Mouse (Mus musculus): ENCODE results near the gene Atl2. TPM values are rescaled to one million over a fixed set of nuclear protein-coding genes. Genes with fewer than 3 reads are reported as not detected.
A peak's percentile ranks its signal among the peaks of the same experiment; 100 is the strongest.

The Atl2 gene
- polyA plus RNA-seq, 1 experiment from 2014 or later, result 110 TPM

DNA sequence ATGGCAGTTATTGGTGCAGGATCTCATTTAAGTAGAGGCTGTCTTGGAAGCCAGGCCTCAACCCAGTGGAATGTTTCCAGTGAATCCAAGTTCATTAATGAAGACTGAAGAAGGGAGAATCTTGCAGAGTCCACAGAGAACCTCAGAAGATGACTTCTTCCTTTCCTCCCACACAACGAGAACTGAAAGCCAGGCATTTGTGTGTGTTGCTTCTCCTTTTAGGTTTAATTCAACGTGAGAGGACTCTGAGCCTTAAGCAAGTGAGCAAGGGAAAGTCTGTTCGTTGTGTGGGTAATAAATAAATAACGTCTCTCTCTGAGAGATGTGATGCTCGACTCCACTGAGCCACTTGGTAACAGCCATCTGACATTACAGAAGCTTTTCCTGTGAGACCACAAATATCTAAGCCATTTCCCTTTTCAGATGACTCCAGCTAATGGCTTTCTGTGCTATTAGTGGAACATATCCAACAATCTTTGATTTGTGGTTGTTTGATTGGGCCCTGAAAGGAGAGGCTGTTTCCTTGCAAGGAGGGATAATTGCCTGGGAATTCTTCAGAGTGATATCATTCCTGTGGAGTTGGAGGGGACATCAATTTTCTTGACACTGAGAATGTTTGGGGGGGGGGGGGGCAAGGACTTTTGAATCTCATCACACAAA is 60.1 kb downstream of the Atl2 start:
- no peaks in the 10 kb centered on the region for H3K27me3 ChIP-seq (replicated peaks; ENCODE audit: control insufficient read depth, insufficient read depth, low read length)
- TF ChIP-seq CTCF (IDR thresholded peaks at IDR 0.05; ENCODE audit: low read depth), result no peak
- 35% methylated on average over 5 of the region's 5 CpGs for WGBS
- H3K4me3 ChIP-seq (ENCODE audit: low read depth, low read length), result no peak overlapping the region
- no peaks in the 10 kb centered on the region for H3K9me3 ChIP-seq (ENCODE audit: control insufficient read depth)
- no peaks in the 10 kb centered on the region for H3K4me1 ChIP-seq (replicated peaks; ENCODE audit: control insufficient read depth, insufficient read depth, low read length)
- no peaks in the 10 kb centered on the region for H3K36me3 ChIP-seq (ENCODE audit: control insufficient read depth, insufficient read depth)
- H3K27ac ChIP-seq (ENCODE audit: low read depth, low read length), result no peak overlapping the region
- no peak for ATAC-seq
- H3K4me2 ChIP-seq (replicated peaks; ENCODE audit: low read depth), result no peak overlapping the region
- H3K9ac ChIP-seq (ENCODE audit: low read depth, low read length), result no peak overlapping the region

DNA sequence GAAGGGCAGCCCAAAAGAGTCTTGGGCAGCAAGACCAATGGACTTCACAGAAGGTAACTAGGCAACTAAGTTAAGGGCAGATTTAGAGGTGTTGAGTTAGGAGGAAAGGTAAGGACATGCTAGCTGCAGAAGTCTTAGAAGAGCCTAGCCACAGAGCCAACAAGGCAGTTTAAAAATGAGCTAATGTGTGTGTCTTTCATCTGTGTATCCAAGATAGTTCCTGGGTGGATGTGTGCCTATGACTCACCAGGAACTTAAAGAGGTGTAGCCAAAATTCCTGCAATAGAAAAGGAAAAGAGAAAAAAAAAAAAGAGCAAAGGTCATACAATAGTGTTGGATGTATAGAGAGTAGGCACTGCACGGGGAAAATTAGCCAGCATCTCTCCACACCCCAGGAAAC is 63.6 kb downstream of the Atl2 start:
- no peaks in the 10 kb centered on the region for H3K9me3 ChIP-seq (ENCODE audit: control insufficient read depth)
- WGBS, result 57% methylated on average over 1 of the region's 1 CpGs
- ATAC-seq, result no peak
- H3K27ac ChIP-seq (ENCODE audit: low read depth, low read length), result no peak overlapping the region
- H3K4me1 ChIP-seq (replicated peaks; ENCODE audit: control insufficient read depth, insufficient read depth, low read length), result no peaks in the 10 kb centered on the region
- H3K36me3 ChIP-seq (ENCODE audit: control insufficient read depth, insufficient read depth), result no peaks in the 10 kb centered on the region
- H3K4me3 ChIP-seq (ENCODE audit: low read depth, low read length), result no peak overlapping the region
- no peak overlapping the region for H3K9ac ChIP-seq (ENCODE audit: low read depth, low read length)
- TF ChIP-seq CTCF (IDR thresholded peaks at IDR 0.05; ENCODE audit: low read depth), result no peak
- H3K27me3 ChIP-seq (replicated peaks; ENCODE audit: control insufficient read depth, insufficient read depth, low read length), result no peaks in the 10 kb centered on the region
- no peak overlapping the region for H3K4me2 ChIP-seq (replicated peaks; ENCODE audit: low read depth)

DNA sequence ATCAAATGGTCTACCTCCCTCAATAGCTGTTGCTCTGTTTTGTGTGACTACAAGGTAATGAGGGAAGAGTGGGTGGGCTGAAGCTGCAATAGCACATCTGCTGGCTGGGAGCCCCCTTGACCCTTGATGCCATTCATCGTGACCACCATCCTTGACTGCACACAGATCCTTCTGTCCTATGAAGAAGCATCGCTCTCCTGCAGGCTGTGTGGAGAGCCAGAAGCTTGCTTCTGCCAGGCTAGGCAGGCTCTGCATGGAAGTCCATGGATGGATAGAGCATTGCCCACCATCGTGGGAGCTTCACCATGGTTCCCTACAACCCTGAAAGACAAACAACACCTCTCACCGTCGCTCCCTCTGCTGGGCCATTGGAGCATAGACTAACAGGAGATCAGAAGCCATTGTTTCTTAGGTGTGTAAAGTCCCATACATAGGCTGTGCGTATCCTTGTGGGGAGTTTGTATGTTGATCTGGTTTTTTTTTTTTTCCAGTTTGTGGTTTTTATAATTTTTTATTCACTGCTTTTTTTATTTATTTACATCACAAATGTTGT is 69.4 kb downstream of the Atl2 start:
- 66% methylated on average over 6 of the region's 6 CpGs for WGBS
- Histone ChIP-seq H3K9me3 (ENCODE audit: control insufficient read depth) (no peaks in the 10 kb centered on the region), H3K27me3 (replicated peaks; ENCODE audit: control insufficient read depth, insufficient read depth, low read length) (no peaks in the 10 kb centered on the region), H3K36me3 (ENCODE audit: control insufficient read depth, insufficient read depth) (no peaks in the 10 kb centered on the region), H3K9ac (ENCODE audit: low read depth, low read length) (no peak overlapping the region), H3K4me1 (replicated peaks; ENCODE audit: control insufficient read depth, insufficient read depth, low read length) (no peaks in the 10 kb centered on the region), H3K27ac (ENCODE audit: low read depth, low read length) (no peak overlapping the region), H3K4me2 (replicated peaks; ENCODE audit: low read depth) (no peak overlapping the region), H3K4me3 (ENCODE audit: low read depth, low read length) (no peak overlapping the region)
- 0 out of 2 replicates have a peak, but pooled peaks have one; percentile 18 for TF ChIP-seq CTCF (IDR thresholded peaks at IDR 0.05; ENCODE audit: low read depth)
- no peak for ATAC-seq

DNA sequence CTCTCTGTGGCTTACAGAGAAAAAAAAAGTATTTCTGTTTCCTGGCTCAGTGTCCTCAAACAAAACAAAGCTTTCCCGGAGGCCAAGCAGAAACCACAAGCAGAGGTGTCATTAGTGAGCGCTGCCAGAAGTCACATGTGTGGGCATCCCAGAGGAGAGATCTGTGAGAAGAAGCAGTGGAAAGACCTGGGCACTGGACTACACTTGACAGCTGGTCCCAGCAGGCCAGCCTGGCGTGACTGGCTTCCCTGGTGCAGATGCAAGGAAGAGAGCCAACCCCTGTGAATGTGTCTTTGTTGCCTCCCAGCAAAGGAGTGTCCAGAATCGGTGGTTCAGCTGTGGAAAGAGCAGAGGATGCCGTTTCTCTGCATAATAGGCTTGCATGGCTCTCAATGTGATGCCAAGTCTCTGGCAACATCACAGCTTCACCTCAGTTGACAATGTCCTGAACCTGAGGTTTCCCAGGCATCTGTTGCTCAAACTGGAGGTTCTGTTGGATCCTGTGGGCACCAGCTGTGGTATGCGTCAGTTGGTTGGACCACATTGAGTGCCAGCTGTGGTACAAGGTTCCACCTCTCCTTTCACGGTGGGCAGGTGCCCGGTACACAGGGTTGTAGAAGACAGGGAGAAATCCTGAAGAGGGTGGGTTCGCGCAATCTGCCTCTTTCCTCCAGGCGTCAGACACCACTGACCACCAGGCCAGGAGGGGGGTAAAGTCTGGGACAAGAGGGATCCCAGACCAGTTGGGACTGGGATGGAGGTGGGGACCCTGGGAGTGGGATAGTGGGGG is 70.5 kb downstream of the Atl2 start:
- Histone ChIP-seq H3K27me3 (replicated peaks; ENCODE audit: control insufficient read depth, insufficient read depth, low read length) (no peaks in the 10 kb centered on the region), H3K9ac (ENCODE audit: low read depth, low read length) (no peak overlapping the region), H3K4me2 (replicated peaks; ENCODE audit: low read depth) (no peak overlapping the region), H3K4me3 (ENCODE audit: low read depth, low read length) (no peak overlapping the region), H3K36me3 (ENCODE audit: control insufficient read depth, insufficient read depth) (no peaks in the 10 kb centered on the region), H3K27ac (ENCODE audit: low read depth, low read length) (no peak overlapping the region), H3K9me3 (ENCODE audit: control insufficient read depth) (no peaks in the 10 kb centered on the region), H3K4me1 (replicated peaks; ENCODE audit: control insufficient read depth, insufficient read depth, low read length) (no peaks in the 10 kb centered on the region)
- no peak for ATAC-seq
- 80% methylated on average over 11 of the region's 11 CpGs for WGBS
- no peak for TF ChIP-seq CTCF (IDR thresholded peaks at IDR 0.05; ENCODE audit: low read depth)

DNA sequence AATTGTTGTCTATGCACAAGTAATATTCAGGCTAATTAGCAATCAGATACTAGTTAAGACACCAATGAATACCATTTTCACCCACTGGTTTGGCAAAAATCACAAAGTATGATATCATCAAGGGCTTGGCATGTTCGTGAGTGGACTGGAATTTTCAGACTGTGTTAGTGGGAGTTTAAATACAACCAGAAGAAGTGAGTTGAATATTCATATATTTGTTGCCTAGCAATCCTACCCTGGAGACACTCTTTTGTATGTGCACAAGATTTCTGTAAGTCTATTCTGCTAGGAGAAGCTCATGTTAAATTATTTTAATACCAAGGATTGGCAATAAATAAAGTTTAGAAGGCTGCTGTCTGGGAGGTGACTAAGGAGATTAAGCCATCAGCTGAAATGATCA is 71.5 kb downstream of the Atl2 start:
- no peak overlapping the region for H3K4me2 ChIP-seq (replicated peaks; ENCODE audit: low read depth)
- H3K27ac ChIP-seq (ENCODE audit: low read depth, low read length), result no peak overlapping the region
- H3K4me1 ChIP-seq (replicated peaks; ENCODE audit: control insufficient read depth, insufficient read depth, low read length), result no peaks in the 10 kb centered on the region
- H3K9ac ChIP-seq (ENCODE audit: low read depth, low read length), result no peak overlapping the region
- no peaks in the 10 kb centered on the region for H3K27me3 ChIP-seq (replicated peaks; ENCODE audit: control insufficient read depth, insufficient read depth, low read length)
- no peak overlapping the region for H3K4me3 ChIP-seq (ENCODE audit: low read depth, low read length)
- WGBS, result 75% methylated on average over 1 of the region's 1 CpGs
- no peaks in the 10 kb centered on the region for H3K36me3 ChIP-seq (ENCODE audit: control insufficient read depth, insufficient read depth)
- TF ChIP-seq CTCF (IDR thresholded peaks at IDR 0.05; ENCODE audit: low read depth), result no peak
- no peaks in the 10 kb centered on the region for H3K9me3 ChIP-seq (ENCODE audit: control insufficient read depth)
- ATAC-seq, result no peak

DNA sequence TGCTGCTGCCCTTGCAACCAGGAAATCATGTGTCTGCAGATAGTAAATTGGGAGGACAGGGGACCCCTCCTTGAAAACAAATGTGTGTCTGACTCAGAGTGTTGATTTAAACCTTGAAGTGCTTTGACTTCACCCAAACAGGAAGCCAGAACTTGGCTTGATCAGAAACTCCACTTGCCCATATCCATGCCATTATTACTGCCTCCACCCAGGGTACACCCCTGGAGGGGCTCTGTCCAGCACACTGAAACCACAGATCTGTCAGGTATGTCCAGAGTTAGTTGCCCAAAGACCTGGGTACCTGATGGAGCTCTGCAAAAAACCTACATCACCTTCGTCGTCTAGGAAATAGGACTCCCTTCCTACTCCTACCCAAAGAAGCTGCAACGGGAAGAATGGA is 77.0 kb downstream of the Atl2 start:
- no peaks in the 10 kb centered on the region for H3K9me3 ChIP-seq (ENCODE audit: control insufficient read depth)
- no peaks in the 10 kb centered on the region for H3K36me3 ChIP-seq (ENCODE audit: control insufficient read depth, insufficient read depth)
- 0 out of 2 replicates have a peak, but pooled peaks cover 2% of the 10 kb centered on the region for H3K4me1 ChIP-seq (replicated peaks; ENCODE audit: control insufficient read depth, insufficient read depth, low read length)
- H3K9ac ChIP-seq (ENCODE audit: low read depth, low read length), result no peak overlapping the region
- ATAC-seq, result no peak
- H3K27me3 ChIP-seq (replicated peaks; ENCODE audit: control insufficient read depth, insufficient read depth, low read length), result no peaks in the 10 kb centered on the region
- H3K27ac ChIP-seq (ENCODE audit: low read depth, low read length), result no peak overlapping the region
- no peak for TF ChIP-seq CTCF (IDR thresholded peaks at IDR 0.05; ENCODE audit: low read depth)
- 45% methylated on average over 3 of the region's 3 CpGs for WGBS
- no peak overlapping the region for H3K4me2 ChIP-seq (replicated peaks; ENCODE audit: low read depth)
- no peak overlapping the region for H3K4me3 ChIP-seq (ENCODE audit: low read depth, low read length)
